Mouse (Mus musculus) bone marrow macrophage, adult 2 months (primary cell): ENCODE results near the gene Dydc1. TPM values are rescaled to one million over a fixed set of nuclear protein-coding genes. Genes with fewer than 3 reads are reported as not detected.

Experiments used
- H3K27ac ChIP-seq: 2 replicates; pipeline ENCODE4 v1.5.1; 2012; ENCODE audit warnings: low read depth, low read length; ENCODE audit not compliant: insufficient read depth
- H3K4me1 ChIP-seq: 2 replicates; pipeline ENCODE4 v1.6.1; 2012; ENCODE audit warnings: low read length; ENCODE audit not compliant: control insufficient read depth, insufficient read depth
- H3K4me3 ChIP-seq: 2 replicates; pipeline ENCODE4 v1.5.1; 2012; ENCODE audit warnings: mild to moderate bottlenecking, low read length, moderate library complexity; ENCODE audit not compliant: insufficient read depth
- CTCF ChIP-seq: IDR thresholded peaks from 2 replicates; pipeline ENCODE4 v1.5.1; 2012; ENCODE audit warnings: low read depth, mild to moderate bottlenecking, low read length, moderate library complexity
- POLR2A ChIP-seq: IDR thresholded peaks from 2 replicates; pipeline ENCODE4 v1.6.1; 2012; ENCODE audit warnings: mild to moderate bottlenecking, low read depth, low read length, borderline replicate concordance
- polyA plus RNA-seq: library from polyadenylated mRNA; stranded (reverse); fragments of >200 nt; gene quantifications from 2 replicates; pipeline ENCODE4 v1.2.4, GENCODE M21; 2012; ENCODE audit not compliant: missing spikeins, insufficient read depth, insufficient read length

Gene Dydc1
- polyA plus RNA-seq, 1 experiment, result not detected

DNA sequence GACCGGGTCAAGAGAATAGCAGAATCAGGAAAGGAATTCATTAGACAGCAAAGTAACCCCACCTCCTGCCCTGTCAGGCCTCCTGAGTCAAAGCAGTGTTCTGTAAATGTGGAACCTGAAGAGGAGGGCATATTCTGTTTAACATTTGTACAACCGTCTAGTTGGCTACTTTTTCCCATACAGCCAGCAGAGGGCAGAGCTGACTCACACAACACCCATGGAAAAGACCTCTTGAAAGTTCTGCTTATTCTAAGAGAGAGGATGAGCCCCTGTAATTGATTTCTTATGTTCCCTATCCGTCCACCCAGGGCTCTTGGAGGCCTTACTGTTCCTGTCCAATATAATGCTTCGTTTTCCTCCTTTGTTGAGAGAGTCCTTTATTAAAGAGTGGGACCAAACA is 55.3 kb downstream of the Dydc1 start:
- H3K27ac ChIP-seq, result no peak overlapping the region
- H3K4me1 ChIP-seq, result no peaks in the 10 kb centered on the region
- H3K4me3 ChIP-seq, result no peak overlapping the region
- TF ChIP-seq CTCF, result no peak
- no peak for TF ChIP-seq POLR2A

DNA sequence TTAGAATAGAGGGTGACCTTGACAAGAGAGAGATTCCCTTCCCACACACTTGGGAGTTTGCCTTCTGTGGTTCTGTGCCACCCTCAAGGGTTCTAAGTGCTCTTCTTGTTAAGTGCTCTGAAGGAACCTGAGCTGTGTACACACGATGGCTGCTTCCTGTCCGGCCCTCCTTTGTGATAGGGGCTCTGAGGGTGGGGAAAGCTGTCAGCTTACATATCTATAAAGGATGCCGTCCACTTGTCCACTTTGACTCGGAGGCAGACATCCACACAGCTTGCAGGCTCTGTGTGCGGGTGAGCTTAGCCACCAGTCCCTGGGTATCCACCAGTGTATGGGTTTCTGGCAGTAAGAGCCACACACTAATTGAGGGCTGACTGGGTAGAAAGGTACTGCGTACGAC is 58.8 kb downstream of the Dydc1 start, which contains the start of gene Sftpa1:
Sftpa1 (plus strand) TSS at position 243 of the 400 bp plus-strand sequence.
- Histone ChIP-seq H3K27ac (no peak within 1 kb of the TSS), H3K4me3 (no peak within 1 kb of the TSS), H3K4me1 (no peaks in the 10 kb centered on the region)
- no peak for TF ChIP-seq POLR2A
- TF ChIP-seq CTCF, result no peak

GRCm38 (mm10) chr14:41137006-41137405 is 64.3 kb downstream of the Dydc1 start:
- Histone ChIP-seq H3K27ac (no peak overlapping the region), H3K4me1 (no peaks in the 10 kb centered on the region), H3K4me3 (no peak overlapping the region)
- TF ChIP-seq CTCF, result no peak
- no peak for TF ChIP-seq POLR2A

DNA sequence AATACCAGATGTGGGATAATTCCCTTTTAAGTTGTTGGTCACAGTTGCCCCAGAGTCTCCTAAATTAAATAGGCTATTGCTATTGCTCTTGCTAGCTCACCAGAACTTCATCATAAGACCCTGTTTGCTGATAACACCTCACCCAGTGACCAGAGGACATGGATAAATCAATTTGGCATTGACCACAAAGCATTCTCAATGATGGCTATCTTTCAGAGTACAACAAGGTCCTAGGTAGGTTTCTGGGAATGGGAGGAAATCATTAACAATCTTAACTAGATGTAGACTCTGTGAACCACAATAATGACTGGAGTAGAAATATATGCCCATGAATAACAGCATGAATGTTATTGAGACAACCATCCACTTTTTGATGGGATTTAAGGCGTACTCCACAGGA is 68.0 kb downstream of the Dydc1 start:
- TF ChIP-seq POLR2A (no peak), CTCF (no peak)
- no peak overlapping the region for H3K4me3 ChIP-seq

More for the DNA sequence above, 68.0 kb downstream of the Dydc1 start:
- Histone ChIP-seq H3K4me1 (no peaks in the 10 kb centered on the region), H3K27ac (no peak overlapping the region)

Other genes starting within 250 kb of the Dydc1 start
- 0.40 TPM in 1 of 2 replicates, not detected in the other for gene Sh2d4b, start 179.6 kb upstream of the Dydc1 start, polyA plus RNA-seq
- gene Tspan14, start 106.1 kb upstream of the Dydc1 start, polyA plus RNA-seq, result 71.8 and 88.3 TPM in 2 replicates
- 29.1 and 31.6 TPM in 2 replicates for gene Fam213a, start 59.1 kb upstream of the Dydc1 start, polyA plus RNA-seq
- gene Dydc2, start 3.7 kb upstream of the Dydc1 start, polyA plus RNA-seq, result not detected in 2 replicates
- gene Mat1a, start 32.1 kb downstream of the Dydc1 start, polyA plus RNA-seq, result not detected in 2 replicates
- gene Sftpa1, start 58.9 kb downstream of the Dydc1 start, polyA plus RNA-seq, result not detected in 2 replicates
- not detected in 2 replicates for gene Mbl1, start 78.5 kb downstream of the Dydc1 start, polyA plus RNA-seq
- gene Sftpd, start 112.2 kb downstream of the Dydc1 start, polyA plus RNA-seq, result not detected in 2 replicates
- not detected in 2 replicates for gene Gm2832, start 205.9 kb downstream of the Dydc1 start, polyA plus RNA-seq